Mouse (Mus musculus): ENCODE data around the gene Rpl13a.
"Not testable (repeated sequence)": the region's sequence is repeated elsewhere in the genome, so short reads cannot be mapped to it uniquely, and the experiment has no call there.

Rpl13a gene

GRCm38 (mm10) chr7:45155590-45155989, 27.0 kb upstream of the Rpl13a start:
- no peak for DNase-seq

- DNase-seq = peak; percentile 84
Observed at GRCm38 (mm10) chr7:45154993-45155514, 26.5 kb upstream of the Rpl13a start.

GRCm38 (mm10) chr7:45154096-45154992, 25.8 kb upstream of the Rpl13a start, which contains the start of the genes Pih1d1 and Aldh16a1:
Gene Pih1d1, plus strand, starts transcription at chr7:45154303.
Gene Aldh16a1, minus strand, starts transcription at chr7:45154584.
- DNase-seq = peak; percentile 98

GRCm38 (mm10) chr7:45153586-45153985, 25.0 kb upstream of the Rpl13a start:
- DNase-seq = no peak

- not testable (repeated sequence) for DNase-seq
Observed at GRCm38 (mm10) chr7:45153052-45153451, 24.5 kb upstream of the Rpl13a start.

GRCm38 (mm10) chr7:45151303-45151702, 22.7 kb upstream of the Rpl13a start:
- DNase-seq = peak; percentile 86

DNA sequence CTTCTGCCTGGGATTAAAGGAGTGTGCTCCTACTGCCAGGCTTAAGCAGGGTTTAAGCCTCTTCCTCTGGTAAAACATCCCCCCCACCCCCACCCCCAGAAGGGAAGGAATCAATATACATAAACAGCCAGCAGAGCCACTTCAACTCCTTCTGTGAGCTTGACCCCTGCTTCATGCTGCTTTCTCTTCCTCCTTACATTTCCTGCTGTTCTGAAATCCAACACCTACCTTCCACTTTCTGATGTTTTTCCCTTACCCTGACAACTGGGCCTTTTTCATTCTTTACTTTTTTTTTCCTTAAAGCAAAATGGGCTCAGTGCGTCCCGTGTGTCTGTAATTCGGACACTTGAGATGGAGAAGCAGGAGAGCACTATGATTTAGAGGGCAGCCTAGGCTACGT, 21.8 kb upstream of the Rpl13a start:
- DNase-seq = no peak

GRCm38 (mm10) chr7:45149545-45149944, 21.0 kb upstream of the Rpl13a start:
- peak; percentile 81 for DNase-seq

DNA sequence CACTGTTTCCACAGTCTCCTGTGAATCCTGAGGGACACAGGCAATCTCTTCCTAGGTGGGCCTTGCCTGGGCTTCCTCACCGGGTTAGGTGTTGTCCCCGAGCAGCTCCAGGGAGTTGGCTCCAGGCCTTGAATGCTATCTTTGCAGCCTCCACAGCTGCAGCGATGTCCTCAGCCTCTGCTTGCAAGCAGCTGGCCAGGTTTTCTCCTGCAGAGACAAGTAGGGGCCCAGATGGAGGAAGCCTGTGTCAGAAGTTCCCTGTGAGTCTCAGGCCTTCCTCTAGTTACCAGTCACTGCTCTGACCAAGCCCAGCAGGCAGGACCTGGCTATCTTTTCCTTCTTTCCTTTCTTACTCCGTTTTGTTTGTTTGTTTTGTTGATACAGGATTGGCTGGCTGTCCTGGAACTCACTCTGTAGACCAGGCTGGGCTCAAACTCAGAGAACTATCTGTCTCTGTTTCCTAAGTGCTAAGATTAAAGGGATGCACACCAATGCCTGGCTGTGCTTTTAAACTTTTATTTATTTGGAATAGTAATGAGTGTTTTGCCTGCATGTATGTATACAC, 20.1 kb upstream of the Rpl13a start:
- no peak for DNase-seq

DNA sequence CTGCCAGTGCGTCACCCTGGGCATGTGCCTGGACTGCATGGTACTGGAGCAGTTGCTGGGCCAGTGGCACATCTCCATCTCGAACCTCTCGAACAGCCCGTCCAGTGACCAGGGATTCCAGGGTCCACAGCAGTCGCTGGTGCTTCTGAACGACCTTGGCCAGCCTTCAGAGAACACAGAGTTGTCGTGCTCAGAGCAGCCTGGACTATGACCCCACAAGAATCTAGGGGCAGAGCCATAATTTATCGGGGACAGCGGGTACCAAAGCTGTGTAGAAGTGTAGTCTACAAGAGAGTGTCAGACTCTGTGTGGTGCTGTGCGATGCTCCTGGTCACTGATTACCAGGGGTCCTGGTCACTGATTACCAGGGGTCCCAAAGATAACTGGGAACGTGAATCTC, 19.3 kb upstream of the Rpl13a start:
- no peak for DNase-seq

GRCm38 (mm10) chr7:45147267-45147666, 18.7 kb upstream of the Rpl13a start:
- no peak for DNase-seq

- DNase-seq = no peak
Observed at GRCm38 (mm10) chr7:45145460-45145859, 16.9 kb upstream of the Rpl13a start.

GRCm38 (mm10) chr7:45144368-45145174, 16.0 kb upstream of the Rpl13a start:
- no peak for DNase-seq

DNA sequence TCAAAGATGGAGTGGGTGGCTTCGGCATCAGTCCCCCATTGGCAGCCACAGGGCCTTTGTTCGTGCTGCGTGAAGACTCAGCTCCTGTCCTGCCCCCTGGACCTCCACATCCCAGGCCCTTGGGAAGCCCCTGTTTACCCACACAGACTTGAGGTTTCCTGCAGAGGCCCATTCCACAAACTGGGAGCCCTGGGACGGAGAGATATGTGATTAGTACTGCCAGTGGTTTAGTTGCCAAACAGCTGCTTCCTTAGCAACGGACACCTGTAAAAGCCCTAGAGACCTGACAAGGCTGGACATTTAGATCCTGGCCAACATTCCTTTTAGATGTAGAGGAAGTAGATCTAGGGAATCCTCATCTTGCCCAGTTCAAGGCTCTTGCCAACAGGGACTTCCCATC, 13.4 kb upstream of the Rpl13a start:
- DNase-seq = no peak

DNA sequence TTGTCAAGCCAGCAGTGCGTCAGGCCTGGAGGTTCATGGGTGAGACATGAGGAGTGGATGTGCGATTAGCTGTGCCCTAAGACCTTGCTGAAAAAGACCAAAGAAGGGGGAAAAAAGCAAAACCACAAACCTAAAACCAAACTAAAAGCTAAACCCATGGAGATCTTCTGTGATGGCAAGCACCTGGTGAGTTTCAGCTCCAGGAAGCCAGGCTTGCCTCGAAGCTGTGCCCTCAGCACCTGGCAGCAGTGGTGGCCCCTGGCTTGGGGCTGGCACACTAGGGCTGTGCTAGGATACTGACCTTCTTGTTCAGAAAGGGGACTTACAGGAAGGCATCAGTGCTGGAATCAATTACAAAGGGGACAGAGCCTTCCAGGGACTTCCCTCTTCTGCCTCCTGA, 12.8 kb upstream of the Rpl13a start:
- no peak for DNase-seq

DNA sequence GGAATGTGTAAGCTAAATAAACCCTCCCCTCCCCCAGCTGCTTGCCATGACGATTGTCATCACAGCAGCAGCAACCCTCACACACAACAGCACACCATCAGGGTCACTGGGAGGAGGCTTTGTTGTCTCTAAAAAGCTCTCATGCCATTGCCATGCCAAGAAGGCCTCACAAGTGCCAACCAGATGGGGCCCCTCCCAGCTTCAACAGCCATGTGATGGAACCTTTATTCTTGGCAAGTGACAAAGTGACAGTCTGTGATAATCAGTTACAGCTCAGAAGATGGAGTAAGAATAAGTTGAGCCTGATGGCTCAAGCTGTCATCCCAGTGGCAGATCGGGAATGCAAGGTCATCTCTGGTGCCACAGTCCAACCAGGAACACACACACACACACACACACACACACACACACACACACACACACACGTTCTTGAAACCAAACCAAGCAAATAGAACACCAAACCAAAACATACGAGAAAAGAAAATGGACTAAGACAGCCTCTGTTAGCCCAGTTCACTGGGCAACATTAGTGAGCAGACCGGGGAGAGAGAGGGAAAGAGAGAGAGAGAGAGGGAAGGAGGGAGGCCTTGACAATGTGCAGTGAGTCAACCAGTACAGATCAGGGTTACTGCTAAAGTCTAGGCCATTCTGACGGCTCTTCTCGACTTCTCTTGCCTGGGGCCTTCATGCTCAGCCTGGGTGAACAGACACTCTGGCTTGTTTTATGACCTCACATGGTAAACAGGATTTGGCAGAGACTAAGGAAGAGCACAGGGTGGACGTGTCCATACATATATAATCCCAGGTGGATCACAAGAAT, 11.6 kb upstream of the Rpl13a start:
- peak; percentile 71 for DNase-seq

DNA sequence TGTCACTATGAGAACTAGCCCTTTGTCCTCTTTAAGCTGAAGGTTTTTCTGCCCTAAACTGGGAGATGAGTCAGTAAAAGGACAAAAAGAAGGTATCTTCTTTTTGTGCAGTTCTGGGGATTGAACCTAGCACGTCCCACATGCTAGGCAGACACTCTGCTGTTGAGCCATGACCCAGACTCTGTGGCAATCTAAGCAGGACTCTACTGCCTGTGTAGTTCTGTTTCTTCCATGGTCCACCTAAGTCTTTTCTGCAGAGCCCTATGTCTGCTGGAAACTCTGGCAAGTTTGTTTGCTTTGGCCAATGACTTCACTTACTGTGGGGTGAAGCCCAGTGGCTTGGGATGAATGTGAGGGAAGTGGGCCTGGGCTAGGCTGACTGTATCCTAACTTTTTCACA, 9.8 kb upstream of the Rpl13a start:
- DNase-seq = no peak

DNA sequence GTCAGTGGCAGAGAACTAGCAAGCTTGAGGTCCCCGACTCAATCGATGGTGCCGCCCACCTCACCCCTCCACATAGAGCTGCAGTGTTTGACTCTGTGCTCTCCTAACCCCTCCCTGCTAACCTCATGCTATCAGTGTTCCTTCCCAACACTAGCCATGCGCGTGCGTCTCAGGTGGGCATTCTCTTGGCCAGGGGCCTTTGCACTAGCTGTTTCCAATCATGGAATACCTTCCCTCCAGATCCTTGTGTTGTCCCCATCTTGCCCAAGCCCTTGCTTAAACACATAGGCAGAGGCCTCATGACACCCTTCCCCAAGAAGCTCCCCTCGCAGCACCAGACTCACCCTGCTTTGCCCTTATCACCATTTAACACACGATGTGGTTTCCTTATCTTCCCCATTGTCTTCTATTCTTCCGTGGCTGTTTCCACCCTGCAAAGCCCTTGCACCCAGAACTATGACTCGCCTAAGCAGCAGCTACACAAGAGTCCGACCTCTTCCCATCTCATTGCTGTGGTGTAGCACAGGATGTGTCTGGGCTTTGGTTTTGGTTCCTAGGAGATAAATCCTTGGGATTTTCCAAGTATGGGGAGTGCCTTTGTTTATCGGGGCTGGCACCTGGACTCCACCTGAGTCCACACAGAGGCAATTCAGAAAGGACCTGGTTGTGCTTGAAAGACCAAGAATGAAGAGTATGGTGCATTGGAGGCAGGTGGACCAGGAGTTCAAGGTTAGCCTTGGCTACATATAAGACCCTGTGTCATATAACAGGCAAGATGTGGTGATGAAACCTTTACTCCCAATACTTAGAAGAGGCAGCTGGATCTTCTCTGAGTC, 8.8 kb upstream of the Rpl13a start:
- no peak for DNase-seq

DNA sequence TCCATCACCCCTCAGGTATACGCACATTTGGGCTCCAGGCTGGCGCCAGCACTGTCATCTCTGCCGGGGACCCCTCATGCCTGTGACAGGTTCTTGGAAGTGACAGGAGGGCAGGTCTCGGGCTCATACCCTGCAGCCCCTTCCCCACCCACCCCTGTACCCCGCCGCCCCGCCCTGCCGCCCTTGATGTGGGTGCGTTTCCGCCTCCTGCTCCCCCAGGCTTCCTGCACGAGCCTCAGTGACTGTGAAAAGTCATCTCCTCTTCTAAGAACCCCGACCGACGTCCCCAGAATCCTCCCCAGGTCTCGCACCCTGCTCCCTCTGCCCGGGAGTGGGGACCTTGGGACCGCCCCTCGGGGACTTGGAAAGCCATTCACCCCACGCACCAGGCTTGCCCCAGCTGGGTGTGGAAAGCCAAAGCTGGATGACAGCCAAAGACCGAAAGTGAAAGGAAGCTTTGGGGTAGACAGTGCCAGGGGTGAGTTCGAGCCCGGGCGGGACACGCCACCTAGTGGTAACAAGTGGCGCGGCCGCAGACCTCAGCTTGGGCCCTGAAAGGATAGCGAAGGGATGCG, 7.5 kb upstream of the Rpl13a start, which contains the start of the genes Gm45713 and Flt3l:
Gm45713 (minus strand) TSS at position 239 of the 575 bp plus-strand sequence.
Flt3l (minus strand) TSS at position 440 of the 575 bp plus-strand sequence.
- peak; percentile 96 for DNase-seq

- no peak for DNase-seq
Observed at GRCm38 (mm10) chr7:45135370-45135769, 6.8 kb upstream of the Rpl13a start.

- peak; percentile 74 for DNase-seq
Observed at GRCm38 (mm10) chr7:45134544-45135026, 6.0 kb upstream of the Rpl13a start.
